8 mouse cellular contexts compared by ENCODE assay signal in genomic region chr3:135730790-135731189, GRCm38 (mm10). TPM values are rescaled to one million over a fixed set of nuclear protein-coding genes. Genes with fewer than 3 reads are reported as not detected.
DNase-seq lines count a peak whose midpoint lies in the region; ATAC-seq and TF ChIP-seq lines count a peak whose summit lies in the region.

No protein-coding gene starts in this region.

- no peaks in the 10 kb centered on the region for H3K9me3 ChIP-seq in kidney, embryonic 16.5 days (ENCODE audit: low read length)
- H3K9me3 ChIP-seq in midbrain, embryonic 15.5 days: no peaks in the 10 kb centered on the region

- no peak overlapping the region for H3K9ac ChIP-seq in kidney, embryonic 16.5 days (replicated peaks; ENCODE audit: low read length)
- H3K9ac ChIP-seq in midbrain, embryonic 15.5 days: no peak overlapping the region

- no peak for TF ChIP-seq CTCF in brain, embryonic 14.5 days (IDR thresholded peaks at IDR 0.05; ENCODE audit: borderline replicate concordance, extremely low read depth, insufficient read depth, insufficient read length)

- peak; percentile 39; the same call in 1 of the 2 replicates for ATAC-seq in kidney, embryonic 16.5 days (ENCODE audit: low FRiP score, low TSS enrichment)
- peak; percentile 88 for ATAC-seq in midbrain, embryonic 15.5 days (replicated peaks)

- TF ChIP-seq POLR2A in brain, embryonic 14.5 days (IDR thresholded peaks at IDR 0.05; ENCODE audit: borderline replicate concordance, extremely low read depth, insufficient read depth, insufficient read length, poor library complexity, severe bottlenecking): no peak

- H3K27me3 ChIP-seq in kidney, embryonic 16.5 days (ENCODE audit: insufficient read depth, low read length): no peaks in the 10 kb centered on the region
- H3K27me3 ChIP-seq in midbrain, embryonic 15.5 days (replicated peaks): no peaks in the 10 kb centered on the region

- no peak for DNase-seq in kidney, adult 11 months
- peak; percentile 60 for DNase-seq in brain, embryonic 14.5 days (ENCODE audit: low read depth)
- peak; percentile 12 to 35 for DNase-seq in heart, postnatal 10 days
- DNase-seq in lung, adult 18-20 months: no peak
- no peak for DNase-seq in urinary bladder, postnatal 4 days (ENCODE audit: low spot score in 2 of 2)
- no peak for DNase-seq in right cerebral cortex, postnatal 36 days (ENCODE audit: low spot score in 2 of 2)

- no peak overlapping the region for H3K27ac ChIP-seq in kidney, embryonic 16.5 days (ENCODE audit: low read length)
- no peak overlapping the region for H3K27ac ChIP-seq in midbrain, embryonic 15.5 days

- H3K4me3 ChIP-seq in kidney, embryonic 16.5 days (ENCODE audit: low read length): no peak overlapping the region
- no peak overlapping the region for H3K4me3 ChIP-seq in midbrain, embryonic 15.5 days

- H3K4me2 ChIP-seq in kidney, embryonic 16.5 days (replicated peaks; ENCODE audit: low read depth, low read length): no peak overlapping the region; the same call in 1 of the 2 replicates
- H3K4me2 ChIP-seq in midbrain, embryonic 15.5 days: peak overlapping the region; percentile 20

- H3K4me1 ChIP-seq in kidney, embryonic 16.5 days (ENCODE audit: insufficient read depth, low read length): peaks cover 4% of the 10 kb centered on the region; the same call in 1 of the 2 replicates
- no peaks in the 10 kb centered on the region for H3K4me1 ChIP-seq in midbrain, embryonic 15.5 days

- 56% methylated on average over 9 of the region's 9 CpGs for WGBS in kidney, embryonic 16.5 days
- WGBS in midbrain, embryonic 15.5 days: 40% methylated on average over 9 of the region's 9 CpGs

- intact Hi-C loops in heart, postnatal 10 days (cut with DNase I): loop anchor here (1.0 to 5.0 kb wide), 4 partner anchors 173 to 450 kb away; partner anchors contain the start of gene Bdh2

- H3K36me3 ChIP-seq in kidney, embryonic 16.5 days (ENCODE audit: insufficient read depth, low read length): no peaks in the 10 kb centered on the region
- no peaks in the 10 kb centered on the region for H3K36me3 ChIP-seq in midbrain, embryonic 15.5 days (replicated peaks)

RNA-seq across cellular contexts. Expression of gene Nfkb1, which starts 39.4 kb away (rescaled TPM):
- polyA plus RNA-seq in kidney, embryonic 16.5 days (2015; fragmentation: Nextera tagmentation; extraction: Ambion mirVana): 18.5 and 20.4 TPM in 2 replicates
- 25.0 and 25.5 TPM in 2 replicates for polyA plus RNA-seq in brain, embryonic 14.5 days (2012; rRNA removed)
- total RNA-seq in heart, postnatal 10 days (2021): 10 to 100 TPM; 49.5 to 52.2 TPM
- polyA plus RNA-seq in midbrain, embryonic 15.5 days (2015; fragmentation: Nextera tagmentation; extraction: Ambion mirVana): 7.9 and 8.3 TPM in 2 replicates

Comparison
In these comparisons a context has a peak if more than half of its experiments do, and no peak if none do; other contexts are left out.
1. DNase-seq: peak in brain, embryonic 14.5 days (single experiment) and heart, postnatal 10 days (2 of 2); none in kidney, adult 11 months (single experiment), lung, adult 18-20 months (0 of 2), urinary bladder, postnatal 4 days (0 of 2) and right cerebral cortex, postnatal 36 days (0 of 2).